Comparison of ENCODE assay signal across 8 mouse cellular contexts in genomic region chr12:51784842-51785241, GRCm38 (mm10). TPM values are rescaled to one million over a fixed set of nuclear protein-coding genes. Genes with fewer than 3 reads are reported as not detected.
A peak's percentile ranks its signal among the peaks of the same experiment; 100 is the strongest.
DNase-seq lines count a peak whose midpoint lies in the region; ATAC-seq and TF ChIP-seq lines count a peak whose summit lies in the region.

No protein-coding gene starts in this region.

- DNase-seq in cerebellum, postnatal 14 days = peak; percentile 10 to 37
- DNase-seq in cerebellum, postnatal 36 days = no peak
- no peak for DNase-seq in testis, postnatal 10 days (ENCODE audit: low spot score)
- DNase-seq in limb, embryonic 10.5 days (ENCODE audit: low spot score) = peak; percentile 38
- DNase-seq in thymus, postnatal 14 days = peak; percentile 48
- DNase-seq in forebrain, embryonic 11.5 days (ENCODE audit: low spot score) = no peak
- DNase-seq in Muller cell, postnatal 12 days (ENCODE audit: inconsistent ontology term) = no peak

- TF ChIP-seq POLR2A in testis, adult 2 months (IDR thresholded peaks at IDR 0.05; ENCODE audit: control insufficient read depth, low read depth, low read length) = no peak

- WGBS in limb, embryonic 10.5 days = 92% methylated on average over 7 of the region's 7 CpGs
- 86% methylated on average over 7 of the region's 7 CpGs for WGBS in forebrain, embryonic 11.5 days

- peak; percentile 58; the same call in 1 of the 2 replicates for TF ChIP-seq CTCF in testis, adult 2 months (IDR thresholded peaks at IDR 0.05; ENCODE audit: control insufficient read depth, insufficient read depth, insufficient replicate concordance, low read depth, low read length)

- H3K27ac ChIP-seq in testis, adult 2 months (ENCODE audit: control insufficient read depth, insufficient read depth, low read depth, low read length) = no peak overlapping the region
- H3K27ac ChIP-seq in limb, embryonic 10.5 days = no peak overlapping the region
- no peak overlapping the region for H3K27ac ChIP-seq in forebrain, embryonic 11.5 days (ENCODE audit: low read depth, low read length)

- H3K4me1 ChIP-seq in testis, adult 2 months (ENCODE audit: control insufficient read depth, insufficient read depth, low read length) = no peaks in the 10 kb centered on the region
- no peaks in the 10 kb centered on the region for H3K4me1 ChIP-seq in limb, embryonic 10.5 days
- no peaks in the 10 kb centered on the region for H3K4me1 ChIP-seq in forebrain, embryonic 11.5 days (replicated peaks; ENCODE audit: control insufficient read depth, insufficient read depth, low read length)

- no peak for ATAC-seq in forebrain, embryonic 11.5 days (replicated peaks; ENCODE audit: low FRiP score)

- no peak overlapping the region for H3K9ac ChIP-seq in forebrain, embryonic 11.5 days (ENCODE audit: low read length)

- no peak overlapping the region for H3K4me2 ChIP-seq in forebrain, embryonic 11.5 days (ENCODE audit: low read depth, low read length, severe bottlenecking)

- 0 out of 2 replicates have a peak, but pooled peaks cover 1% of the 10 kb centered on the region for H3K36me3 ChIP-seq in testis, adult 2 months (ENCODE audit: control insufficient read depth, insufficient read depth, low read length)
- peaks cover 99% of the 10 kb centered on the region for H3K36me3 ChIP-seq in limb, embryonic 10.5 days
- peaks cover 14% of the 10 kb centered on the region for H3K36me3 ChIP-seq in forebrain, embryonic 11.5 days (ENCODE audit: control insufficient read depth, insufficient read depth, low read length)

- H3K9me3 ChIP-seq in limb, embryonic 10.5 days (replicated peaks) = no peaks in the 10 kb centered on the region
- no peaks in the 10 kb centered on the region for H3K9me3 ChIP-seq in forebrain, embryonic 11.5 days (ENCODE audit: control insufficient read depth, low read length)

- H3K4me3 ChIP-seq in testis, adult 2 months (ENCODE audit: control insufficient read depth, low read depth, low read length) = no peak overlapping the region
- H3K4me3 ChIP-seq in limb, embryonic 10.5 days = no peak overlapping the region
- H3K4me3 ChIP-seq in forebrain, embryonic 11.5 days (ENCODE audit: low read depth, low read length) = no peak overlapping the region

- H3K27me3 ChIP-seq in testis, adult 2 months (ENCODE audit: control insufficient read depth, insufficient read depth, low read length) = no peaks in the 10 kb centered on the region
- H3K27me3 ChIP-seq in limb, embryonic 10.5 days (ENCODE audit: low read depth, poor library complexity, severe bottlenecking) = no peaks in the 10 kb centered on the region
- no peaks in the 10 kb centered on the region for H3K27me3 ChIP-seq in forebrain, embryonic 11.5 days (ENCODE audit: control insufficient read depth, insufficient read depth, low read length)

RNA-seq across cellular contexts. Expression of gene Hectd1, which starts 44.5 kb away (rescaled TPM):
- polyA plus RNA-seq in testis, adult 2 months (2012; rRNA removed) = 11.4 and 13.4 TPM in 2 replicates
- polyA plus RNA-seq in limb, embryonic 10.5 days (2016; fragmentation: Nextera tagmentation; extraction: Ambion mirVana) = 32.0 and 39.5 TPM in 2 replicates
- polyA plus RNA-seq in forebrain, embryonic 11.5 days (2014; fragmentation: Nextera tagmentation; extraction: Ambion mirVana) = 42.2 and 44.8 TPM in 2 replicates

Comparison
In these comparisons a context has a peak if more than half of its experiments do, and no peak if none do; other contexts are left out.
1. DNase-seq: peak in cerebellum, postnatal 14 days (2 of 2), limb, embryonic 10.5 days (single experiment) and thymus, postnatal 14 days (single experiment); none in cerebellum, postnatal 36 days (0 of 2), testis, postnatal 10 days (single experiment), forebrain, embryonic 11.5 days (single experiment) and Muller cell, postnatal 12 days (single experiment).